Mouse (Mus musculus) olfactory bulb, adult 2 months (tissue): Measurements from ENCODE around the gene Ptger1. TPM values are rescaled to one million over a fixed set of nuclear protein-coding genes. Genes with fewer than 3 reads are reported as not detected.

Experiments used
- H3K27ac ChIP-seq: fragments of 200-500 bp; 2 replicates; pipeline ENCODE4 v1.5.1; 2012; ENCODE audit warnings: low read depth, low read length; ENCODE audit not compliant: insufficient read depth
- H3K4me1 ChIP-seq: fragments of 200-500 bp; 2 replicates; pipeline ENCODE4 v1.6.1; 2012; ENCODE audit warnings: low read length; ENCODE audit not compliant: control insufficient read depth, insufficient read depth
- H3K4me3 ChIP-seq: fragments of 200-500 bp; 2 replicates; pipeline ENCODE4 v1.5.1; 2012; ENCODE audit warnings: mild to moderate bottlenecking, low read depth, low read length, moderate library complexity; ENCODE audit not compliant: insufficient read depth
- CTCF ChIP-seq: fragments of 200-500 bp; IDR thresholded peaks from 2 replicates; pipeline ENCODE4 v1.5.1; 2012; ENCODE audit warnings: low read depth, mild to moderate bottlenecking, low read length, moderate library complexity; ENCODE audit not compliant: insufficient read depth
- POLR2A ChIP-seq: fragments of 200-500 bp; IDR thresholded peaks from 2 replicates; pipeline ENCODE4 v1.6.1; 2012; ENCODE audit warnings: mild to moderate bottlenecking, low read depth, low read length, moderate library complexity; ENCODE audit not compliant: insufficient read depth
- WGBS: fragments of 180-500 bp; shearing (Covaris S2); methylation state at CpG from one replicate; pipeline ENCODE4 v1.1.7; 2018; 5-methylcytosine and 5-hydroxymethylcytosine counted together
- polyA plus RNA-seq: library from polyadenylated mRNA; stranded (reverse); fragments of >200 nt; gene quantifications from 2 replicates; pipeline ENCODE4 v1.2.4, GENCODE M21; 2012; ENCODE audit warnings: low replicate concordance; ENCODE audit not compliant: missing spikeins, insufficient read depth, insufficient read length

Gene Ptger1
- polyA plus RNA-seq, 1 experiment = not detected

GRCm38 (mm10) chr8:83625676-83626299, 40.7 kb upstream of the Ptger1 start:
- no peak overlapping the region for H3K4me3 ChIP-seq
- 85% methylated on average over 6 of the region's 6 CpGs for WGBS

GRCm38 (mm10) chr8:83632083-83632707, 34.3 kb upstream of the Ptger1 start:
- 89% methylated on average over 7 of the region's 7 CpGs for WGBS
- Histone ChIP-seq H3K4me3 (no peak overlapping the region), H3K27ac (no peak overlapping the region), H3K4me1 (no peaks in the 10 kb centered on the region)
- TF ChIP-seq CTCF = no peak
- TF ChIP-seq POLR2A = no peak

More at GRCm38 (mm10) chr8:83625676-83626299, 40.7 kb upstream of the Ptger1 start:
- Histone ChIP-seq H3K4me1 (no peaks in the 10 kb centered on the region), H3K27ac (no peak overlapping the region)
- TF ChIP-seq CTCF = no peak
- no peak for TF ChIP-seq POLR2A

- H3K4me3 ChIP-seq = no peak overlapping the region
- no peak overlapping the region for H3K27ac ChIP-seq
- 71% methylated on average over 4 of the region's 4 CpGs for WGBS
- no peaks in the 10 kb centered on the region for H3K4me1 ChIP-seq
- TF ChIP-seq POLR2A (no peak), CTCF (no peak)
Observed at GRCm38 (mm10) chr8:83638856-83639255, 27.6 kb upstream of the Ptger1 start.

GRCm38 (mm10) chr8:83639649-83640048, 26.8 kb upstream of the Ptger1 start:
- Histone ChIP-seq H3K27ac (no peak overlapping the region), H3K4me3 (no peak overlapping the region), H3K4me1 (no peaks in the 10 kb centered on the region)
- 70% methylated on average over 5 of the region's 5 CpGs for WGBS
- TF ChIP-seq POLR2A (no peak), CTCF (no peak)

GRCm38 (mm10) chr8:83647511-83647910, 19.0 kb upstream of the Ptger1 start:
- TF ChIP-seq CTCF (no peak), POLR2A (no peak)
- Histone ChIP-seq H3K27ac (no peak overlapping the region), H3K4me3 (no peak overlapping the region), H3K4me1 (no peaks in the 10 kb centered on the region)
- 95% methylated on average over 11 of the region's 11 CpGs for WGBS

- H3K4me3 ChIP-seq = no peak overlapping the region
- H3K4me1 ChIP-seq = peaks cover under 1% of the 10 kb centered on the region; the same call in 1 of the 2 replicates
- 96% methylated on average over 4 of the region's 4 CpGs for WGBS
- TF ChIP-seq CTCF (no peak), POLR2A (no peak)
- H3K27ac ChIP-seq = no peak overlapping the region
Observed at GRCm38 (mm10) chr8:83648031-83648430, 18.4 kb upstream of the Ptger1 start.

- TF ChIP-seq CTCF = no peak
- TF ChIP-seq POLR2A = no peak
- Histone ChIP-seq H3K27ac (no peak overlapping the region), H3K4me1 (peaks cover 12% of the 10 kb centered on the region), H3K4me3 (no peak overlapping the region)
- WGBS = 75% methylated on average over 6 of the region's 6 CpGs
Observed at GRCm38 (mm10) chr8:83649699-83650098, 16.8 kb upstream of the Ptger1 start.

GRCm38 (mm10) chr8:83652030-83652743, 14.3 kb upstream of the Ptger1 start, which contains the start of gene Gipc1:
Gene Gipc1 (plus strand): TSS chr8:83652677.
- WGBS = 2% methylated on average over 50 of the region's 50 CpGs
- Histone ChIP-seq H3K4me3 (peak within 1 kb of the TSS; percentile 91), H3K4me1 (peaks cover 13% of the 10 kb centered on the region), H3K27ac (peak within 1 kb of the TSS; percentile 64)
- TF ChIP-seq POLR2A (peak; percentile 75), CTCF (no peak)
